Mouse (Mus musculus) lung, postnatal 10 days (tissue): ENCODE data around the gene Gen1.

ENCODE experiments used
- DNase-seq: peaks from one replicate; pipeline ENCODE4 v3.0.0; 2021

The Gen1 gene

GRCm38 (mm10) chr12:11223090-11223489, 42.5 kb downstream of the Gen1 start:
- DNase-seq, result no peak

GRCm38 (mm10) chr12:11222566-11222965, 43.0 kb downstream of the Gen1 start:
- no peak for DNase-seq

GRCm38 (mm10) chr12:11221524-11222330, 43.9 kb downstream of the Gen1 start:
- DNase-seq, result peak; percentile 29

GRCm38 (mm10) chr12:11217726-11218250, 47.8 kb downstream of the Gen1 start:
- DNase-seq, result no peak

- no peak for DNase-seq
Measured at GRCm38 (mm10) chr12:11216454-11216853, 49.1 kb downstream of the Gen1 start.

GRCm38 (mm10) chr12:11215555-11215954, 50.0 kb downstream of the Gen1 start:
- no peak for DNase-seq

- no peak for DNase-seq
Measured at GRCm38 (mm10) chr12:11214776-11215175, 50.8 kb downstream of the Gen1 start.

GRCm38 (mm10) chr12:11212881-11213280, 52.7 kb downstream of the Gen1 start:
- DNase-seq, result no peak

GRCm38 (mm10) chr12:11210361-11210760, 55.2 kb downstream of the Gen1 start:
- DNase-seq, result no peak

GRCm38 (mm10) chr12:11209636-11210035, 56.0 kb downstream of the Gen1 start:
- DNase-seq, result no peak

GRCm38 (mm10) chr12:11208872-11209271, 56.7 kb downstream of the Gen1 start, which contains the start of gene Msgn1:
Gene Msgn1, minus strand, starts transcription at chr12:11208972.
- DNase-seq, result no peak

GRCm38 (mm10) chr12:11206321-11206720, 59.3 kb downstream of the Gen1 start:
- DNase-seq, result no peak

- peak; percentile 77 for DNase-seq
Measured at GRCm38 (mm10) chr12:11203694-11204665, 61.6 kb downstream of the Gen1 start.

- no peak for DNase-seq
Measured at GRCm38 (mm10) chr12:11202476-11202875, 63.1 kb downstream of the Gen1 start.

- no peak for DNase-seq
Measured at GRCm38 (mm10) chr12:11200711-11201110, 64.9 kb downstream of the Gen1 start.

GRCm38 (mm10) chr12:11198551-11198950, 67.0 kb downstream of the Gen1 start:
- no peak for DNase-seq

- DNase-seq, result no peak
Measured at GRCm38 (mm10) chr12:11198026-11198425, 67.6 kb downstream of the Gen1 start.

- no peak for DNase-seq
Measured at GRCm38 (mm10) chr12:11196830-11197229, 68.8 kb downstream of the Gen1 start.

GRCm38 (mm10) chr12:11196142-11196597, 69.4 kb downstream of the Gen1 start:
- DNase-seq, result peak; percentile 85

GRCm38 (mm10) chr12:11195031-11195430, 70.6 kb downstream of the Gen1 start:
- peak; percentile 33 for DNase-seq
